Mouse (Mus musculus) induced T-regulatory cell, adult 2 months (primary cell): Measurements from ENCODE around the gene Neu4.
"Not testable (repeated sequence)": the region's sequence is repeated elsewhere in the genome, so short reads cannot be mapped to it uniquely, and the experiment has no call there.

Source experiments
- DNase-seq: peaks from one replicate; pipeline ENCODE4 v3.0.0-alpha.2; 2012; ENCODE audit warnings: low read depth

Neu4 gene

GRCm38 (mm10) chr1:94020151-94020550 is at the start of gene Neu4:
Gene Neu4, plus strand, starts transcription at chr1:94020451.
- no peak for DNase-seq

DNA sequence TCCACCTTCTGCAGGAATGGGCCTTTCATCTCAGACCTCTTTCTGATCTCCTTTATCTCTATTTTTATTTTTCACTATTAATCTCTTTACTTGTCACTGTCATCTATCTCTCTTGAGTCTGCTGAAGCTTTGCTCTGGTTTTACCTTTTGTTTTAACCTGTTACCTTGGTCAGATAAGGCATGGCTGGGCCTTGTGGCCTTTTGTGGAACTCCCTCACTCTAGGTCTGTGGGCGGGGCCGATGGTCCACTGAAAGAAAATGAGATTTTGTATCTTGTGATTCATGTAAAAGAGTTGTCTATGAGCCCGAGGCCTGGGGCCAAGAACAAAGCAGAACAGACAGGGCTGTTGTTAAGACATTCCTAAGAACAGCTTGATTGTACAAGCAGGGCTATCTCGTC is 49.5 kb upstream of the Neu4 start:
- not testable (repeated sequence) for DNase-seq

- DNase-seq, result not testable (repeated sequence)
These were observed 44.5 kb upstream of the Neu4 start for GRCm38 (mm10) chr1:93975764-93976163.

- not testable (repeated sequence) for DNase-seq
These were observed 42.0 kb upstream of the Neu4 start for GRCm38 (mm10) chr1:93978287-93978686.

- DNase-seq, result not testable (repeated sequence)
These were observed 39.3 kb upstream of the Neu4 start for GRCm38 (mm10) chr1:93980932-93981331.

GRCm38 (mm10) chr1:93986167-93986566 is 34.1 kb upstream of the Neu4 start:
- no peak for DNase-seq

DNA sequence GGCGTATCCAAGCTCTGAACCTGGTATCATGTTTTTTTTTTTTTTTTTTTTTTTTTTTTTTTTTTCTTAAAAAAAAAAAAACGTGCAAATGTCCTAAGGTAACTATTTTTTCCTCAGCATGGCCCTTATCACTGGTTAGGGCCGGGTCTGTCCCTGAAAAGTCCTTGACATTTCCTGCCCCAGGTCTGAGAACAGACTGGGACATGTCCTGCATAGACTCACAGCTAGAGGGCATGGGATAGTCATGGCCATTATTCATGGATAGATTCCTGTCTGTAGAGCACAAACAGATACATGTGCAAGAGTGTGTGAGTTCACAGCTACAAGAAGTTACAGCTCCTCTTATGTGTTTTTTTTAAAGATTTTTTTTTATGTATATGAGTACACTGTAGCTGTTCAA is 31.5 kb upstream of the Neu4 start:
- no peak for DNase-seq

DNA sequence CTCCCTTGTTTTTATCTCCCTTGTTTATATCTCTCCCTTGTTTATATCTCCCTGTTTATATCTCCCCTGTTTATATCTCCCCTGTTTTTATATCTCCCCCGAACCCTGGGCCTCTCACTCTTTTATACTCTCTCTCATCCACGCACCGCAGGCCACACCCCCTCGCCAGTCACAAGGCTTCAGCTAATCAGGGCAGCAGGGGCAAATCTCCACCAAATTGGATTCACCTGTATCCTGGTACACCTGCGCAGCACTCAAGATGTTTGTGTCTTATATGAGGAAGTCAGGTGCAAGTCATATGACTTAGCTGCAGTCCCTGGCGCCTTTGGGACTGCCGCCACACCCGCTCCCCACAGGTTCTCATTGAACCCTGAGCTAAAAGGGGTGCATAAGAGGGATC is 30.0 kb upstream of the Neu4 start, which contains the start of gene Gal3st2c:
Gene Gal3st2c (plus strand): TSS at position 301 of the 400 bp plus-strand sequence.
- not testable (repeated sequence) for DNase-seq

GRCm38 (mm10) chr1:93991068-93991467 is 29.2 kb upstream of the Neu4 start:
- not testable (repeated sequence) for DNase-seq

GRCm38 (mm10) chr1:93991491-93991890 is 28.8 kb upstream of the Neu4 start:
- not testable (repeated sequence) for DNase-seq

DNA sequence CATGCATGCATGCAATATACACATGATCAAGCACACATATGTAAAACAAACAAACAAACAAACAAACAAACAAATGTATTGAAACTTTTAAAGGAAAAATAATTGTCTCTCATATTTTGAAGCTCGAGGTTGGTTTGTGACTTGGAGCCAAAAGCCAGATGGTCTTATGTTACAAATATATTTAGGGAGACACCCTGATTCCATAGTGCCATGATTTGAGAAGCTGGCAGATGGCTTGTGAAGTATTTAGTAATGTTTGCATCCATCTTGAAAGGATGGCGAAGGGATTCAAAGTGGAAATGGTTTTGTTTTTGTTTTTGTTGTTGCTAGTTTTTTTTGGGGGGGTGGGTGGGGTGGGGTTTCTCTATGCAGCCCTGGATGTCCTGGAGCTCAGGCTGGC is 19.2 kb upstream of the Neu4 start:
- no peak for DNase-seq

GRCm38 (mm10) chr1:94005954-94006506 is 14.2 kb upstream of the Neu4 start:
- not testable (repeated sequence) for DNase-seq

DNA sequence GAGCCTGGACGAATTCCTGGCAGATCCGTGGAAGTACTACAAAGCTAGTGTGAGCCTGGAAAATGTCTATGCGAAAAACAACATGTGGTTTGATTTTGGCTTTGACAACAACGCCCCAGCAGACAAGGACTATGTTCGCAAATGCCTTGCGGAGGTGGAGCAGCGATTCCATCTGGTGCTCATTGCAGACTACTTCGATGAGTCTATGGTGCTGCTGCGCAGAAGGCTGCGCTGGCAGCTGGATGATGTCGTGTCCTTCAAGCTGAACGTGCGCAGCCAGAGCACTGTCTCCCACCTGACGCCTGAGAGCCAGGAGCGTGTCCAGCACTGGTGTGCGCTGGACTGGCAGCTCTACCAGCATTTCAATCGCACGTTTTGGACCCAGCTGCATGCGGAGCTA is 11.4 kb upstream of the Neu4 start:
- not testable (repeated sequence) for DNase-seq

DNA sequence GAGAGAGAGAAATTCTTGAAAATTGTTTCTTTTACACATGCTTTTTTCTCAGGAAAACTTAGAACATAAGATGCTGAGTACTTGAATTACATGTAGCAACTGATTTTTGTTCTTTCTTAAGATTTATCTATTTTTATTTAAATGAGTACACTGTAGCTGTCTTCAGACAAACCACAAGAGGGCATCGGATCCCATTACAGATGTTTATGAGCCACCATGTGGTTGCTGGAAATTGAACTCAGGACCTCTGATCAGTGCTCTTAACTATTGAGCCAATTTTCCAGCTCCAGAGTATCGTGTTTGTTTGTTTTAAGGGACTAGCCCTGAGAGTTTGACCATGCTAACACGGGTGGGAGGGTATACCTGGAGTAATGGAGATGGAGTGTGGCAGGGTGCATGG is 8.6 kb upstream of the Neu4 start:
- DNase-seq, result peak; percentile 40

DNA sequence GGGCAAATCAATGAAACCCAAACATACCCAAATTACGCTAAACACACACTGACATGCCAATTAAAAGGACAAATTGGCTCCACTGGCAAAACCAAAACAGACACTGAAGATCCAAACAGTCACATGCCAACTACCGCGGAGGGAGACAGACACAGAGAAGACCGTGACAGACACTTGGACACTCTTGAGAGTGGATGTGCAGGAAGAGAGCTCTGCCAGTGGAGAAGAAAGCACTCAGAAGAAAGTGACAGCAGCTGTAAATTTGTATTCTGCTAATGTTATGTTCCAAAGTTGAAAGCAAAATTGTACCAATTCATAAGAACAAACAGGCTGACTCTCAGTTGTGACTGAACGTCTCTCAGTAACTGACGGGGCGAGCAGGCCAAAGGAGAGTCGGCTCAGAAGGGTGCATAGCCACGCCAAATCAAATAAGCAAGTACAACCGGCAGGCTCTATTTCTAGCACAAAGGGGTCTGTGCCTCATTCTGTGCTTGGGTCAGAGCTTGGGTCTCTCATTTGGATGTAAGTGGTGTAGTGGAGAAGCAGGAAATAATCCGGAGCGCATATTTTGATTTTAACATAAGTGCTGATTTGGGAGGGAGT is 7.4 kb downstream of the Neu4 start:
- no peak for DNase-seq

- DNase-seq, result no peak
These were observed 8.5 kb downstream of the Neu4 start for GRCm38 (mm10) chr1:94028741-94029140.

GRCm38 (mm10) chr1:94033075-94033602 is 12.9 kb downstream of the Neu4 start:
- no peak for DNase-seq

- DNase-seq, result peak; percentile 92
These were observed 14.9 kb downstream of the Neu4 start for GRCm38 (mm10) chr1:94034984-94035743.

GRCm38 (mm10) chr1:94040391-94040790 is 20.1 kb downstream of the Neu4 start:
- DNase-seq, result no peak

DNA sequence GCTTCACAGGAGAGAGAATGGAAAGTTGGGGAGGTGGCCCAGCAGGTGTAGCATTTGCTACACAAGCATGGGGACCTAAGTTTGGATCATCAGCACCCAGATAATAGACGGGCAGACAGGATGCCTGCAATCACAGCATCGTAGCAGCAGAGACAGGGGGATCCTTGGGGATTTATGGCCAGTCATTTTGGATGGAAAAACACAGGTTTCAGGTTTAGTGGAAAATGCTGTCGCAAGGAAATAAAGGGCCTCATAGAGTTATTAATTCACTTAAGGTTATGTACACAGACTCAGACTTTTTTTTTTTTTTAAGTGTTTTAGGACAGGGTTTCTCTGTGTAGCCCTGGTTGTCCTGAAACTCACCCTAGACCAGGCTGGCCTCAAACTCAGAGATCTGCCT is 25.3 kb downstream of the Neu4 start:
- DNase-seq, result no peak

- no peak for DNase-seq
These were observed 26.3 kb downstream of the Neu4 start for GRCm38 (mm10) chr1:94046544-94046943.

DNA sequence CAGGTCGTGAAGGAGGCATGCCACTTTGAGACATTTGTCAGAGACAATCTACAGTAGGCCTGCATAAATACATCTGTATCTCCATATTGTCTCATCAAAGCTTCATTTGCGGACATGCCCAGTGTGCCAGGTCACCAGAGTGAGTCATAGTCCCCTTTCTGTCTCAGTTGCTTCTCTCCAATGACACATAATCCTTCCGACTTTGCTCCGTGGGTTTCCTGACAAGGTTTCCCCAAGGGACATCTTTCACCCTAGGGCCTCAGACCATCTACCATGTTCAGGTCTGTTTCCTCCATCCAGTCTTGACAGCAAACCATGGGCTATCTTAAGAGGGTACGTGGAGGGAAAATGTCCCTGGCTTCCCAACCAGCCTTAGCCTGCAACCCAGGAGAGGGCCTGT is 30.9 kb downstream of the Neu4 start:
- peak; percentile 39 for DNase-seq

GRCm38 (mm10) chr1:94052373-94052772 is 32.1 kb downstream of the Neu4 start, which contains the start of gene Pdcd1:
Gene Pdcd1, minus strand, starts transcription at chr1:94052553.
- peak; percentile 78 for DNase-seq
